Mouse (Mus musculus): ENCODE measurements at regions not wholly inside any gene's neighbourhood (a gene's known extent, or its start where the extent isn't known, plus 50 kb on each side); places are given as distances from the start of the nearest gene placed in this dataset.
"Not testable (repeated sequence)": the region's sequence is repeated elsewhere in the genome, so short reads cannot be mapped to it uniquely, and the experiment has no call there.

DNA sequence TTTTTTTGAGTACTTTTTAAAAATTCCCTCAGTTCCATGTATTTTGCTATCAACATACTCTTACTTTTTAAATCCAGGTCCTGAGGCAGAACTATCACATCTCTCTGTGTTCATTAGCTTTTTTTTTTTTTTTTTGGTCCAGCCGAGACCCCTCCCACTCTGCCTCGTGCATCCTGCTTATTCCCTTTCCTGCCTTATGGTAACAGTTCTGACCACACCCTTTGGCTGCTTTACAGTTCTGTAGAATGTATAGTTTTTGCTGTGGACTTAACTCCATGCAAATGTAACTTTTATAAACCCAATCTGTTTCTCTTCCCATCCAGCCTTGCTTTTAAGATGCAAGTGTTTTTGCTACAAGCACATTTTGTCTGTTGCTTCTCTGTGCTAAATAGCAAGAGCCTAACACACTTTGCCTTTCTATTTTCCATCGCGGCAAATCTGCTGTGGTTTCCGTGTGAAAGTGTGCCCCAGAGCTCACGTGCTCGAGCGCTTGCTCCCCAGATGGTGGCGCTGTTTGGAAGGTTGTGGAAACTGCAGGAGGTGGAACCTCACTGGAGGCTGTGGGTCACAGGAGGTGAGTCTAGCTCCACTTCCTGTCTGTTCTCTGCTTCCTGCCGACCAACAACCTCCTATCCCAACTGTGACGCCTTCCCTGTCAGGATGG, 92.3 kb upstream of the Vldlr start:
- peak; percentile 96 for ATAC-seq (replicated peaks; ENCODE audit: poor library complexity)

GRCm38 (mm10) chr19:27128501-27128900, 87.8 kb upstream of the Vldlr start:
- not testable (repeated sequence) for ATAC-seq (replicated peaks; ENCODE audit: poor library complexity)

GRCm38 (mm10) chr19:27134360-27134759, 81.9 kb upstream of the Vldlr start:
- ATAC-seq (replicated peaks; ENCODE audit: poor library complexity) = no peak

DNA sequence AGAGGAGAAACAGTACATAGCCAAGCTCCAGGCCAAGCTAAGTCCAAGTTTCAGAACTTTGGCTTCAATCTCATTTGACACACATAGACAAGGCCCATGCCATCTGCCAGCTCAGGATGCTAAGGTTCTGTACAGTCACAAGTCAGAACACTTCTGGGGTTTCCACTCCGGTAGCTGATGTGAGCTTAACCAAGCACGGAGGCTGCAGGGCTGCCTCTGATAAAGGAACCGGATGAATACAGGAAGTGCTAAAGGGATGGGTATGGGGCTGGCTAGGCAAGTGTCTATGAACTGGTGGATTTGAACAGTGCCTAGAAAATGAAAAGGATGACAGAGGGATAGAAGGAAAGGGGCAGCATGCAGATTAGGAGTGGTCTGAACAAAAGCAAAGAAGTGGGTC, 75.4 kb upstream of the Vldlr start:
- peak; percentile 64 for ATAC-seq (replicated peaks; ENCODE audit: poor library complexity)

DNA sequence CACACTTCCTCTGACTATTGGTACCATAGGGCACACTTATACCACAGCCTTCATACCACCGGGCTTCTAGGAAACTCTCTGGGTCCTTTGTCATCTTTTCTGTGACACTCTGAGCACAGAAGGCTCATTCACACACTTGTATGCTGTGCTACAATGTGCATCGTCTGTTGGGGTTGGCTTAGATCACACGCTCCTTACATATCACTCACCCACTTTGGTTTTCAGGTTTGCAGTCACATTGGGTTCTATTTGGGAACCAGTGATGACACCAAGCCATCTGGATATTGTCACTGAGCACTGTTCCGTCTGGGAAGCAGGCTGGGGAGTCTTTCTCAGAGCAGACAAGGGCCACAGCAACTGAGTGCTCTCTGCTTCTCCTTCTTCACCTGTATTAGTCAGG, 74.1 kb upstream of the Vldlr start:
- no peak for ATAC-seq (replicated peaks; ENCODE audit: poor library complexity)

- ATAC-seq (replicated peaks; ENCODE audit: poor library complexity) = no peak
Measured at GRCm38 (mm10) chr19:27147404-27147803, 68.9 kb upstream of the Vldlr start.

- no peak for ATAC-seq (replicated peaks; ENCODE audit: poor library complexity)
Measured at GRCm38 (mm10) chr19:27148330-27148729, 68.0 kb upstream of the Vldlr start.

DNA sequence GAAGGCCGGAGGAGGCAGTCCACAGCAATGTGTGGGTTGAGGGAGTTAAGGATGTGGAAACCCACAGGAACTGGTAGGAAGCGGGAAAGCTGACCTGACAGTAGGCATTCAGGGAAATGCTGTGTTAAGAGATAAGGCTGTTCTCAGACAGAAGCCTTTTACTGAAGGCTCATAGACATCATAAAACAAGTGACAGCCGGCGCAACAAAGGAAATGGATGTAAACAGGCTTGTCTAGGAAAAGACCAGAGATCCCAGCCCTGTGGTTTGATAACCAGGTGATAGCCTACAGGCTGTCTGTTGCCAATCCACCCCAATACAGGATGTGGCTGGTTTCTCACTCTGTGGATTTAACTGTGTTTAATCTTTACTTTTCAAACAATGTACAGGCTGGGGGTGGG, 66.7 kb upstream of the Vldlr start:
- ATAC-seq (replicated peaks; ENCODE audit: poor library complexity) = peak; percentile 57

- no peak for ATAC-seq (replicated peaks; ENCODE audit: poor library complexity)
Measured at GRCm38 (mm10) chr19:27161933-27162332, 54.4 kb upstream of the Vldlr start.

Measured in megakaryocyte progenitor cell, adult 5-6 weeks (primary cell).